Mouse (Mus musculus): ENCODE measurements around the gene Ghdc.

GRCm38 (mm10) chr11:100738749-100739148 is 32.0 kb downstream of the Ghdc start:
- TF ChIP-seq CTCF (IDR thresholded peaks at IDR 0.05; ENCODE audit: insufficient read depth, low read length) (no peak), POLR2A (IDR thresholded peaks at IDR 0.05; ENCODE audit: borderline replicate concordance, extremely low read depth, low read depth, low read length) (no peak)

Measured in lung, adult 2 months (tissue).